30 mouse cellular contexts compared by ENCODE assay signal in the genomic region with DNA sequence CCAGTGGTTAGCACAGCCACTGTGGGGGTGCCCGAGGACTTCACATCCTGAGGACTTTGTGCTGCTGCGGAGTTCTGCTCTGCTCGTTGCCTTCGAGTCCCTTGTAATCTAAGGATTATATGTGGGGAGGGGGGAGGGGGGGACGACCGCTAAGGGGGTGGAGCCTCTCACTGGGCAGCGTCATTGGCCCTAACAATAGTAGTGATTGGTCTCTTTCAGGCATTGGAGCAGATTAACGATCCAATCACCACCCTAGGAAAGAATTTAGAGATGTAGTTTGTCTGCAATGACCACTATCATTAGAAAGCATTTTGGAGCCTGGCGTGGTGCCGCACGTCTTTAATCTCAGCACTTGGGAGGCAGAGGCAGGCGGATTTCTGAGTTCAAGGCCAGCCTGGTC.
"Had no signal": no experiment of that assay in that cellular context is flagged by ENCODE, and none has a peak within 500 bp of the region (broad histone marks: within the 10 kb centered on the region; RNA-seq: fewer than 3 reads in every experiment).

No protein-coding gene starts in this region.

- H3K36me3 ChIP-seq: limb, embryonic 10.5 days; limb, embryonic 12.5 days; limb, embryonic 13.5 days; limb, embryonic 15.5 days; liver, embryonic 12.5 days; liver, embryonic 13.5 days; liver, embryonic 15.5 days; lung, embryonic 15.5 days; midbrain, embryonic 10.5 days; midbrain, embryonic 12.5 days; midbrain, embryonic 13.5 days; midbrain, embryonic 15.5 days; neural tube, embryonic 12.5 days had no signal

- H3K27me3 ChIP-seq: limb, embryonic 12.5 days; limb, embryonic 13.5 days; limb, embryonic 15.5 days; liver, embryonic 12.5 days; liver, embryonic 13.5 days; liver, embryonic 15.5 days; lung, embryonic 15.5 days; megakaryocyte, embryonic 14.5 days; midbrain, embryonic 12.5 days; midbrain, embryonic 13.5 days; midbrain, embryonic 15.5 days; neural tube, embryonic 12.5 days had no signal

- H3K27ac ChIP-seq: limb, embryonic 10.5 days; limb, embryonic 12.5 days; limb, embryonic 13.5 days; limb, embryonic 15.5 days; liver, embryonic 12.5 days; liver, embryonic 13.5 days; liver, embryonic 14.5 days; liver, embryonic 15.5 days; lung, embryonic 15.5 days; macrophage; midbrain, embryonic 10.5 days; midbrain, embryonic 12.5 days; midbrain, embryonic 13.5 days; midbrain, embryonic 15.5 days; neural tube, embryonic 12.5 days had no signal

- H3K9me3 ChIP-seq: limb, embryonic 10.5 days; limb, embryonic 12.5 days; limb, embryonic 13.5 days; limb, embryonic 15.5 days; liver, embryonic 12.5 days; liver, embryonic 13.5 days; liver, embryonic 15.5 days; lung, embryonic 15.5 days; midbrain, embryonic 10.5 days; midbrain, embryonic 12.5 days; midbrain, embryonic 13.5 days; midbrain, embryonic 15.5 days; neural tube, embryonic 12.5 days had no signal

- ATAC-seq: liver, embryonic 12.5 days; liver, postnatal 0 days; lung, postnatal 0 days; midbrain, embryonic 13.5 days; midbrain, embryonic 15.5 days; midbrain, embryonic 16.5 days had no signal

- H3K4me3 ChIP-seq: limb, embryonic 10.5 days; limb, embryonic 12.5 days; limb, embryonic 13.5 days; limb, embryonic 15.5 days; liver, embryonic 12.5 days; liver, embryonic 13.5 days; liver, embryonic 15.5 days; lung, embryonic 15.5 days; megakaryocyte, embryonic 14.5 days; midbrain, embryonic 10.5 days; midbrain, embryonic 12.5 days; midbrain, embryonic 13.5 days; midbrain, embryonic 15.5 days; myocyte; neural tube, embryonic 12.5 days had no signal

- H3K9ac ChIP-seq: limb, embryonic 12.5 days; limb, embryonic 13.5 days; limb, embryonic 15.5 days; liver, embryonic 12.5 days; liver, embryonic 13.5 days; liver, embryonic 14.5 days; liver, embryonic 15.5 days; liver, postnatal 0 days; lung, embryonic 14.5 days; lung, embryonic 15.5 days; midbrain, embryonic 12.5 days; midbrain, embryonic 13.5 days; midbrain, embryonic 15.5 days; neural tube, embryonic 12.5 days had no signal

- DNase-seq: left cerebral cortex, postnatal 4 days; liver; liver, embryonic 13.5 days; liver, postnatal 0 days; lung, adult 18-20 months; lung, adult 2 months; lung, embryonic 14.5 days; lung, postnatal 10 days; lung, postnatal 14 days; lung, postnatal 36 days; lung, postnatal 4 days had no signal

- H3K4me1 ChIP-seq: limb, embryonic 12.5 days; limb, embryonic 13.5 days; limb, embryonic 15.5 days; liver, embryonic 12.5 days; liver, embryonic 13.5 days; liver, embryonic 15.5 days; lung, embryonic 15.5 days had no signal

- H3K4me2 ChIP-seq: limb, embryonic 12.5 days; limb, embryonic 13.5 days; limb, embryonic 15.5 days; liver, embryonic 11.5 days; liver, embryonic 12.5 days; liver, embryonic 13.5 days; liver, embryonic 15.5 days; lung, embryonic 14.5 days; lung, embryonic 15.5 days; midbrain, embryonic 12.5 days; midbrain, embryonic 13.5 days; midbrain, embryonic 15.5 days; neural tube, embryonic 12.5 days had no signal
